Mouse (Mus musculus): Measurements from ENCODE around the gene Nrg4. TPM values are rescaled to one million over a fixed set of nuclear protein-coding genes. Genes with fewer than 3 reads are reported as not detected.

The Nrg4 gene
- polyA plus RNA-seq, 1 experiment from 2014 or later, result 2.0 TPM

- ATAC-seq (ENCODE audit: insufficient number of reproducible peaks, insufficient read depth, low FRiP score, low read depth), result peak; percentile 63; the same call in 1 of the 2 replicates
- 7% methylated on average over 5 of the region's 5 CpGs for WGBS
- H3K36me3 ChIP-seq (ENCODE audit: control insufficient read depth, insufficient read depth, low read length), result no peaks in the 10 kb centered on the region
- H3K27ac ChIP-seq (ENCODE audit: low read length), result no peak overlapping the region
- no peak overlapping the region for H3K9ac ChIP-seq (replicated peaks; ENCODE audit: low read depth, low read length)
- no peak overlapping the region for H3K4me3 ChIP-seq (ENCODE audit: low read depth, low read length)
- no peaks in the 10 kb centered on the region for H3K4me1 ChIP-seq (ENCODE audit: control insufficient read depth, insufficient read depth, low read length)
- H3K4me2 ChIP-seq (replicated peaks; ENCODE audit: low read depth, low read length), result no peak overlapping the region
- H3K9me3 ChIP-seq (ENCODE audit: control insufficient read depth, low read depth, low read length), result no peaks in the 10 kb centered on the region
- H3K27me3 ChIP-seq (ENCODE audit: control insufficient read depth, insufficient read depth, low read length), result no peaks in the 10 kb centered on the region
These were observed 15.1 kb downstream of the Nrg4 start for GRCm38 (mm10) chr9:55311560-55311959.

GRCm38 (mm10) chr9:55308455-55308854, 18.2 kb downstream of the Nrg4 start:
- Histone ChIP-seq H3K36me3 (ENCODE audit: control insufficient read depth, insufficient read depth, low read length) (no peaks in the 10 kb centered on the region), H3K4me1 (ENCODE audit: control insufficient read depth, insufficient read depth, low read length) (no peaks in the 10 kb centered on the region), H3K9me3 (ENCODE audit: control insufficient read depth, low read depth, low read length) (no peaks in the 10 kb centered on the region), H3K4me3 (ENCODE audit: low read depth, low read length) (no peak overlapping the region), H3K4me2 (replicated peaks; ENCODE audit: low read depth, low read length) (no peak overlapping the region), H3K27me3 (ENCODE audit: control insufficient read depth, insufficient read depth, low read length) (no peaks in the 10 kb centered on the region), H3K27ac (ENCODE audit: low read length) (no peak overlapping the region), H3K9ac (replicated peaks; ENCODE audit: low read depth, low read length) (no peak overlapping the region)
- WGBS, result 88% methylated on average over 5 of the region's 5 CpGs
- no peak for ATAC-seq (ENCODE audit: insufficient number of reproducible peaks, insufficient read depth, low FRiP score, low read depth)

GRCm38 (mm10) chr9:55307557-55307956, 19.1 kb downstream of the Nrg4 start:
- Histone ChIP-seq H3K36me3 (ENCODE audit: control insufficient read depth, insufficient read depth, low read length) (no peaks in the 10 kb centered on the region), H3K4me1 (ENCODE audit: control insufficient read depth, insufficient read depth, low read length) (no peaks in the 10 kb centered on the region), H3K27ac (ENCODE audit: low read length) (no peak overlapping the region), H3K4me3 (ENCODE audit: low read depth, low read length) (no peak overlapping the region), H3K4me2 (replicated peaks; ENCODE audit: low read depth, low read length) (no peak overlapping the region), H3K27me3 (ENCODE audit: control insufficient read depth, insufficient read depth, low read length) (no peaks in the 10 kb centered on the region), H3K9ac (replicated peaks; ENCODE audit: low read depth, low read length) (no peak overlapping the region), H3K9me3 (ENCODE audit: control insufficient read depth, low read depth, low read length) (no peaks in the 10 kb centered on the region)
- no peak for ATAC-seq (ENCODE audit: insufficient number of reproducible peaks, insufficient read depth, low FRiP score, low read depth)
- WGBS, result 51% methylated on average over 5 of the region's 5 CpGs

GRCm38 (mm10) chr9:55307066-55307465, 19.6 kb downstream of the Nrg4 start:
- H3K36me3 ChIP-seq (ENCODE audit: control insufficient read depth, insufficient read depth, low read length), result no peaks in the 10 kb centered on the region
- no peaks in the 10 kb centered on the region for H3K4me1 ChIP-seq (ENCODE audit: control insufficient read depth, insufficient read depth, low read length)
- no peak overlapping the region for H3K4me2 ChIP-seq (replicated peaks; ENCODE audit: low read depth, low read length)
- no peak for ATAC-seq (ENCODE audit: insufficient number of reproducible peaks, insufficient read depth, low FRiP score, low read depth)
- H3K27me3 ChIP-seq (ENCODE audit: control insufficient read depth, insufficient read depth, low read length), result no peaks in the 10 kb centered on the region
- H3K9ac ChIP-seq (replicated peaks; ENCODE audit: low read depth, low read length), result no peak overlapping the region
- no peaks in the 10 kb centered on the region for H3K9me3 ChIP-seq (ENCODE audit: control insufficient read depth, low read depth, low read length)
- 32% methylated on average over 2 of the region's 2 CpGs for WGBS
- H3K27ac ChIP-seq (ENCODE audit: low read length), result no peak overlapping the region
- no peak overlapping the region for H3K4me3 ChIP-seq (ENCODE audit: low read depth, low read length)

GRCm38 (mm10) chr9:55296221-55296620, 30.4 kb downstream of the Nrg4 start:
- Histone ChIP-seq H3K4me3 (ENCODE audit: low read depth, low read length) (no peak overlapping the region), H3K27ac (ENCODE audit: low read length) (no peak overlapping the region), H3K36me3 (ENCODE audit: control insufficient read depth, insufficient read depth, low read length) (no peaks in the 10 kb centered on the region), H3K4me1 (ENCODE audit: control insufficient read depth, insufficient read depth, low read length) (no peaks in the 10 kb centered on the region), H3K9ac (replicated peaks; ENCODE audit: low read depth, low read length) (no peak overlapping the region), H3K9me3 (ENCODE audit: control insufficient read depth, low read depth, low read length) (no peaks in the 10 kb centered on the region), H3K4me2 (replicated peaks; ENCODE audit: low read depth, low read length) (no peak overlapping the region), H3K27me3 (ENCODE audit: control insufficient read depth, insufficient read depth, low read length) (no peaks in the 10 kb centered on the region)
- 48% methylated on average over 2 of the region's 2 CpGs for WGBS
- peak; percentile 58; the same call in 1 of the 2 replicates for ATAC-seq (ENCODE audit: insufficient number of reproducible peaks, insufficient read depth, low FRiP score, low read depth)

GRCm38 (mm10) chr9:55291966-55292365, 34.7 kb downstream of the Nrg4 start:
- H3K27ac ChIP-seq (ENCODE audit: low read length), result no peak overlapping the region
- H3K27me3 ChIP-seq (ENCODE audit: control insufficient read depth, insufficient read depth, low read length), result no peaks in the 10 kb centered on the region
- no peak overlapping the region for H3K4me2 ChIP-seq (replicated peaks; ENCODE audit: low read depth, low read length)
- H3K4me3 ChIP-seq (ENCODE audit: low read depth, low read length), result no peak overlapping the region
- H3K9me3 ChIP-seq (ENCODE audit: control insufficient read depth, low read depth, low read length), result no peaks in the 10 kb centered on the region
- no peaks in the 10 kb centered on the region for H3K36me3 ChIP-seq (ENCODE audit: control insufficient read depth, insufficient read depth, low read length)
- H3K4me1 ChIP-seq (ENCODE audit: control insufficient read depth, insufficient read depth, low read length), result no peaks in the 10 kb centered on the region
- no peak overlapping the region for H3K9ac ChIP-seq (replicated peaks; ENCODE audit: low read depth, low read length)
- 92% methylated on average over 4 of the region's 4 CpGs for WGBS
- ATAC-seq (ENCODE audit: insufficient number of reproducible peaks, insufficient read depth, low FRiP score, low read depth), result no peak

- no peak overlapping the region for H3K27ac ChIP-seq (ENCODE audit: low read length)
- no peaks in the 10 kb centered on the region for H3K9me3 ChIP-seq (ENCODE audit: control insufficient read depth, low read depth, low read length)
- no peak for ATAC-seq (ENCODE audit: insufficient number of reproducible peaks, insufficient read depth, low FRiP score, low read depth)
- no peak overlapping the region for H3K4me2 ChIP-seq (replicated peaks; ENCODE audit: low read depth, low read length)
- H3K27me3 ChIP-seq (ENCODE audit: control insufficient read depth, insufficient read depth, low read length), result no peaks in the 10 kb centered on the region
- no peak overlapping the region for H3K4me3 ChIP-seq (ENCODE audit: low read depth, low read length)
- H3K36me3 ChIP-seq (ENCODE audit: control insufficient read depth, insufficient read depth, low read length), result no peaks in the 10 kb centered on the region
- WGBS, result 30% methylated on average over 3 of the region's 3 CpGs
- no peaks in the 10 kb centered on the region for H3K4me1 ChIP-seq (ENCODE audit: control insufficient read depth, insufficient read depth, low read length)
- no peak overlapping the region for H3K9ac ChIP-seq (replicated peaks; ENCODE audit: low read depth, low read length)
These were observed 37.0 kb downstream of the Nrg4 start for GRCm38 (mm10) chr9:55289475-55290198.

GRCm38 (mm10) chr9:55285197-55285596, 41.4 kb downstream of the Nrg4 start:
- Histone ChIP-seq H3K9ac (replicated peaks; ENCODE audit: low read depth, low read length) (no peak overlapping the region), H3K4me2 (replicated peaks; ENCODE audit: low read depth, low read length) (no peak overlapping the region), H3K4me1 (ENCODE audit: control insufficient read depth, insufficient read depth, low read length) (peaks cover 4% of the 10 kb centered on the region; the same call in 1 of the 2 replicates), H3K27ac (ENCODE audit: low read length) (no peak overlapping the region), H3K4me3 (ENCODE audit: low read depth, low read length) (no peak overlapping the region), H3K9me3 (ENCODE audit: control insufficient read depth, low read depth, low read length) (no peaks in the 10 kb centered on the region), H3K36me3 (ENCODE audit: control insufficient read depth, insufficient read depth, low read length) (no peaks in the 10 kb centered on the region), H3K27me3 (ENCODE audit: control insufficient read depth, insufficient read depth, low read length) (no peaks in the 10 kb centered on the region)
- WGBS, result 70% methylated on average over 3 of the region's 3 CpGs
- ATAC-seq (ENCODE audit: insufficient number of reproducible peaks, insufficient read depth, low FRiP score, low read depth), result no peak

- H3K36me3 ChIP-seq (ENCODE audit: control insufficient read depth, insufficient read depth, low read length), result no peaks in the 10 kb centered on the region
- no peak overlapping the region for H3K4me3 ChIP-seq (ENCODE audit: low read depth, low read length)
- H3K27me3 ChIP-seq (ENCODE audit: control insufficient read depth, insufficient read depth, low read length), result no peaks in the 10 kb centered on the region
- H3K4me1 ChIP-seq (ENCODE audit: control insufficient read depth, insufficient read depth, low read length), result peaks cover 4% of the 10 kb centered on the region; the same call in 1 of the 2 replicates
- 2% methylated on average over 14 of the region's 14 CpGs for WGBS
- no peak overlapping the region for H3K9ac ChIP-seq (replicated peaks; ENCODE audit: low read depth, low read length)
- H3K4me2 ChIP-seq (replicated peaks; ENCODE audit: low read depth, low read length), result peak overlapping the region; percentile 37
- ATAC-seq (ENCODE audit: insufficient number of reproducible peaks, insufficient read depth, low FRiP score, low read depth), result no peak
- no peak overlapping the region for H3K27ac ChIP-seq (ENCODE audit: low read length)
- no peaks in the 10 kb centered on the region for H3K9me3 ChIP-seq (ENCODE audit: control insufficient read depth, low read depth, low read length)
These were observed 43.1 kb downstream of the Nrg4 start for GRCm38 (mm10) chr9:55283516-55283915.

All from stomach, embryonic 14.5 days (tissue).